Mouse (Mus musculus): ENCODE data around the gene 6330409D20Rik.

- TF ChIP-seq CTCF (IDR thresholded peaks at IDR 0.05; ENCODE audit: borderline replicate concordance, insufficient read depth, low read depth, low read length) (peak; percentile 82), POLR2A (IDR thresholded peaks at IDR 0.05; ENCODE audit: borderline replicate concordance, insufficient read depth, low read length) (peak; percentile 83)
These were observed 46.9 kb downstream of the 6330409D20Rik start for GRCm38 (mm10) chr2:32693823-32694411.

Data from cerebellum, adult 2 months (tissue).